ENCODE assay signal across 8 mouse cellular contexts in the genomic region with DNA sequence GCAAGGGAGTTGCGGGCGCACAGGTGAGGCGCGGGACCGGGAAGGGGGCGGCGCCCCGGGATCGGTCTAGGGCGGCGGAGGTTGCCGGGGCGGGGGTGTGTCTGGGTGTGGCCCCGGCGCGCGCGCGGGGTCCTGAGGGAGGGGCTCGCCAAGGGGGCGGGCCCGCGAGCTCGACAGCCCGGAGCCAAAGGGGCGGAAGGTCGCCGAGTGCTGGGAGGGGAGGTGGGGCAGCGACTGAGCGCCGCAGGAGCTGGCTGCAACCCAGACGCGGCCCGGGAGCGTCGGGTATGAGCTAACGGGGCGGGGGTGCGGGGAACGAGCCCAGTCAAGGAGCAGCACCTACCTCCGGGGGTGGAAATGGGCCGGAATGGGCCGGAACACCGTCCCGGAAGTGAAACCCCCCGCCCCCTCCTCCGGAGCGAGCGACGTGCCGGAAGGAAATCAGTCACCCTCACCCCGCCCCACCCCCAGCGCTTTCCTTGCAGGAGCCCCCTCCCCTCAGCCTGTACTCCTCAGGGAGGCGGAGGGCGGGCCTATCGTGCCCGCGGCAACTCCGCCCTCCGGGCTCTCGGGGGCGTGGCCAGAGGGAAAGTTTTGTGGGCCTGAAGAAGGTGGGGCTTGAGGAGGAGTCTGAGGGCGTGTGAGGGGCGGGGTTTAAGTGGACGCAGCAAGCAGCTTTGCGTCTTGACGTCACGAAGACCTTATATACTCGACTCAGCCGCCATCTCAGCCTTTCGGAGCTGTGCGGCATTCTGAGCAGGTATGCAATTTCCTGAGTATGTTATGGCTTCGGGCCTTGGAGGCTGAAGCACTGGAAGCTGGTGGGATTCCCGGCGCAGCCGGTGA. TPM values are rescaled to one million over a fixed set of nuclear protein-coding genes. Genes with fewer than 3 reads are reported as not detected.
DNase-seq lines count a peak whose midpoint lies in the region; ATAC-seq lines count a peak whose summit lies in the region.

A gene (minus strand): TSS at position 415 of the 846 bp plus-strand sequence.

- H3K27ac ChIP-seq in brown adipose tissue, adult 24 weeks (replicated peaks; ENCODE audit: low read depth, low read length), result peak within 1 kb of the TSS; percentile 87
- H3K27ac ChIP-seq in heart, embryonic 14.5 days (replicated peaks in 1 of 2; ENCODE audit: control insufficient read depth in 1 of 2, insufficient read depth in 1 of 2, low read depth in 2 of 2, low read length in 2 of 2), result peak within 1 kb of the TSS; percentile 91
- peak within 1 kb of the TSS; percentile 98 for H3K27ac ChIP-seq in liver, embryonic 13.5 days
- H3K27ac ChIP-seq in stomach, embryonic 16.5 days (ENCODE audit: low read length), result peak within 1 kb of the TSS; percentile 97

- H3K4me3 ChIP-seq in brown adipose tissue, adult 24 weeks (ENCODE audit: insufficient read depth, low read depth, low read length), result peak within 1 kb of the TSS; percentile 91
- H3K4me3 ChIP-seq in heart, embryonic 14.5 days (ENCODE audit: control insufficient read depth in 1 of 2, insufficient read depth in 1 of 2, low read depth in 1 of 2, low read length in 2 of 2), result peak within 1 kb of the TSS; percentile 68 to 78
- H3K4me3 ChIP-seq in liver, embryonic 13.5 days (replicated peaks), result peak within 1 kb of the TSS; percentile 87
- H3K4me3 ChIP-seq in stomach, embryonic 16.5 days (replicated peaks; ENCODE audit: low read length), result peak within 1 kb of the TSS; percentile 62

- peak within 1 kb of the TSS; percentile 91 for H3K9ac ChIP-seq in heart, embryonic 14.5 days (ENCODE audit: low read length)
- peak within 1 kb of the TSS; percentile 90 for H3K9ac ChIP-seq in liver, embryonic 13.5 days
- H3K9ac ChIP-seq in stomach, embryonic 16.5 days (ENCODE audit: low read length), result peak within 1 kb of the TSS; percentile 94

- no peaks in the 10 kb centered on the region for H3K9me3 ChIP-seq in heart, embryonic 14.5 days (ENCODE audit: control insufficient read depth, low read length)
- no peaks in the 10 kb centered on the region for H3K9me3 ChIP-seq in liver, embryonic 13.5 days (replicated peaks)
- no peaks in the 10 kb centered on the region for H3K9me3 ChIP-seq in stomach, embryonic 16.5 days (replicated peaks; ENCODE audit: control insufficient read depth, low read length)

- H3K4me2 ChIP-seq in heart, embryonic 14.5 days (ENCODE audit: low read length), result peak within 1 kb of the TSS; percentile 87
- H3K4me2 ChIP-seq in liver, embryonic 13.5 days, result peak within 1 kb of the TSS; percentile 89
- peak within 1 kb of the TSS; percentile 72 for H3K4me2 ChIP-seq in stomach, embryonic 16.5 days (ENCODE audit: low read depth, low read length)

- no peaks in the 10 kb centered on the region for H3K27me3 ChIP-seq in heart, embryonic 14.5 days (ENCODE audit: control insufficient read depth, insufficient read depth, low read length)
- H3K27me3 ChIP-seq in liver, embryonic 13.5 days, result no peaks in the 10 kb centered on the region
- no peaks in the 10 kb centered on the region for H3K27me3 ChIP-seq in stomach, embryonic 16.5 days (ENCODE audit: control insufficient read depth, insufficient read depth, low read length)

- peaks cover 5% of the 10 kb centered on the region; the same call in 1 of the 2 replicates for H3K4me1 ChIP-seq in brown adipose tissue, adult 24 weeks (ENCODE audit: control insufficient read depth, insufficient read depth, insufficient read length, low read length)
- H3K4me1 ChIP-seq in heart, embryonic 14.5 days (ENCODE audit: control insufficient read depth in 2 of 2, insufficient read depth in 2 of 2, low read length in 2 of 2), result peaks cover 0 to 18% of the 10 kb centered on the region in 2 experiments; a peak in 3 of 4 replicates
- H3K4me1 ChIP-seq in liver, embryonic 13.5 days (replicated peaks), result peaks cover 46% of the 10 kb centered on the region
- H3K4me1 ChIP-seq in stomach, embryonic 16.5 days (ENCODE audit: control insufficient read depth, insufficient read depth, low read length), result peaks cover 9% of the 10 kb centered on the region

- peak; percentile 99 for DNase-seq in CD4-positive, CD25-positive, alpha-beta regulatory T cell, adult 2 months (ENCODE audit: low read depth, low spot score)
- peak; percentile 85 for DNase-seq in fat pad, adult 2 months (ENCODE audit: extremely low read depth, low read depth, low spot score)
- DNase-seq in kidney, postnatal 14 days, result peak; percentile 99
- DNase-seq in liver, embryonic 13.5 days, result peak; percentile 99
- DNase-seq in neural tube, embryonic 10.5 days (ENCODE audit: extremely low spot score, low spot score), result peak; percentile 99

- under 1% methylated on average over 61 of the region's 76 CpGs for WGBS in heart, embryonic 14.5 days
- under 1% methylated on average over 55 of the region's 76 CpGs for WGBS in liver, embryonic 13.5 days (ENCODE audit: insufficient replicate concordance)
- under 1% methylated on average over 73 of the region's 76 CpGs for WGBS in stomach, embryonic 16.5 days

- peak; percentile 91 for ATAC-seq in heart, embryonic 14.5 days (ENCODE audit: insufficient number of reproducible peaks, insufficient read depth, low FRiP score, low read depth)
- peak; percentile 79 for ATAC-seq in liver, embryonic 13.5 days (ENCODE audit: low read depth)
- peak; percentile 93 for ATAC-seq in stomach, embryonic 16.5 days (ENCODE audit: insufficient read depth, low FRiP score)

- H3K36me3 ChIP-seq in heart, embryonic 14.5 days (ENCODE audit: control insufficient read depth, insufficient read depth, low read length), result peaks cover 71% of the 10 kb centered on the region
- H3K36me3 ChIP-seq in liver, embryonic 13.5 days, result peaks cover 56% of the 10 kb centered on the region
- peaks cover 33% of the 10 kb centered on the region for H3K36me3 ChIP-seq in stomach, embryonic 16.5 days (ENCODE audit: control insufficient read depth, insufficient read depth, low read length)

RNA-seq across cellular contexts. Expression of the gene that starts here (rescaled TPM):
- 1.9 and 2.6 TPM in 2 replicates for polyA plus RNA-seq in brown adipose tissue, adult 24 weeks (2012; ENCODE audit: insufficient read depth, insufficient read length, missing spikeins)
- polyA plus RNA-seq in heart, embryonic 14.5 days (2014; fragmentation: Nextera tagmentation; extraction: Ambion mirVana), result 9.4 and 9.7 TPM in 2 replicates
- polyA plus RNA-seq in liver, embryonic 13.5 days (2015; fragmentation: Nextera tagmentation; extraction: Ambion mirVana), result 2.5 and 3.2 TPM in 2 replicates
- polyA plus RNA-seq in stomach, embryonic 16.5 days (2015; fragmentation: Nextera tagmentation; extraction: Ambion mirVana), result 4.0 and 7.4 TPM in 2 replicates

Comparison
In these comparisons a context has a peak if more than half of its experiments do, and no peak if none do; other contexts are left out.
1. Peak in every context shown above with its lines: DNase-seq, ATAC-seq, H3K4me3 ChIP-seq and H3K27ac ChIP-seq.